Mouse (Mus musculus) cerebellum, postnatal 25 days (tissue): ENCODE measurements around the gene Susd6.

Source experiments
- DNase-seq, 2 experiments: peaks; one replicate each; pipeline ENCODE4 v3.0.0; 2021; ENCODE audit warnings: mixed read lengths in 2 of 2

Susd6 gene

GRCm38 (mm10) chr12:80789849-80790694, at the start of gene Susd6:
Susd6 (plus strand) TSS chr12:80790510.
- DNase-seq = peak; percentile 99

GRCm38 (mm10) chr12:80744614-80745013, 45.7 kb upstream of the Susd6 start:
- no peak for DNase-seq

- DNase-seq = no peak
Observed at GRCm38 (mm10) chr12:80746031-80746813, 44.1 kb upstream of the Susd6 start.

GRCm38 (mm10) chr12:80751556-80751955, 38.8 kb upstream of the Susd6 start:
- DNase-seq = no peak

GRCm38 (mm10) chr12:80757751-80758558, 32.4 kb upstream of the Susd6 start:
- peak; percentile 71 to 73 for DNase-seq

- peak; percentile 53 to 55 for DNase-seq
Observed at GRCm38 (mm10) chr12:80758559-80759386, 31.5 kb upstream of the Susd6 start.

- no peak for DNase-seq
Observed at GRCm38 (mm10) chr12:80759387-80759712, 31.0 kb upstream of the Susd6 start.

GRCm38 (mm10) chr12:80759713-80760395, 30.5 kb upstream of the Susd6 start:
- DNase-seq = peak in 1 of 2 experiments; percentile 60

- DNase-seq = peak; percentile 91 to 94
Observed at GRCm38 (mm10) chr12:80760396-80760801, 29.9 kb upstream of the Susd6 start, which contains the start of gene Ccdc177. Ccdc177 (minus strand) TSS chr12:80760687.

- DNase-seq = no peak
Observed at GRCm38 (mm10) chr12:80762982-80763381, 27.3 kb upstream of the Susd6 start.

- DNase-seq = no peak
Observed at GRCm38 (mm10) chr12:80764116-80764515, 26.2 kb upstream of the Susd6 start.

- peak; percentile 87 to 91 for DNase-seq
Observed at GRCm38 (mm10) chr12:80769697-80770096, 20.6 kb upstream of the Susd6 start.

- DNase-seq = no peak
Observed at GRCm38 (mm10) chr12:80774786-80775185, 15.5 kb upstream of the Susd6 start.

- DNase-seq = no peak
Observed at GRCm38 (mm10) chr12:80776046-80776634, 14.2 kb upstream of the Susd6 start.

- DNase-seq = no peak
Observed at GRCm38 (mm10) chr12:80778188-80778936, 11.9 kb upstream of the Susd6 start.

GRCm38 (mm10) chr12:80779760-80780159, 10.6 kb upstream of the Susd6 start:
- no peak for DNase-seq

- DNase-seq = no peak
Observed at GRCm38 (mm10) chr12:80782190-80782589, 8.1 kb upstream of the Susd6 start.

GRCm38 (mm10) chr12:80782892-80783291, 7.4 kb upstream of the Susd6 start:
- DNase-seq = peak; percentile 38 to 39

- DNase-seq = peak; percentile 95 to 96
Observed at GRCm38 (mm10) chr12:80783889-80784288, 6.4 kb upstream of the Susd6 start.

GRCm38 (mm10) chr12:80785005-80785404, 5.3 kb upstream of the Susd6 start:
- DNase-seq = no peak
